Mouse (Mus musculus) cortical plate, adult 2 months (tissue): ENCODE results near the gene Shisa6. TPM values are rescaled to one million over a fixed set of nuclear protein-coding genes. Genes with fewer than 3 reads are reported as not detected.
A peak's percentile ranks its signal among the peaks of the same experiment; 100 is the strongest.

Experiments used
- H3K27ac ChIP-seq: fragments of 200-500 bp; 2 replicates; pipeline ENCODE4 v1.5.1; 2012; ENCODE audit warnings: low read length, control low read depth, inconsistent platforms; ENCODE audit not compliant: insufficient read depth
- H3K4me1 ChIP-seq: fragments of 200-500 bp; 2 replicates; pipeline ENCODE4 v1.6.1; 2011; ENCODE audit warnings: low read length; ENCODE audit not compliant: control insufficient read depth, insufficient read depth
- H3K4me3 ChIP-seq: fragments of 200-500 bp; 2 replicates; pipeline ENCODE4 v1.5.1; 2011; ENCODE audit warnings: mild to moderate bottlenecking, low read length, control low read depth; ENCODE audit not compliant: insufficient read depth
- CTCF ChIP-seq: fragments of 200-500 bp; IDR thresholded peaks from 2 replicates; pipeline ENCODE4 v1.5.1; 2011; ENCODE audit warnings: mild to moderate bottlenecking, control low read depth, low read length; ENCODE audit not compliant: insufficient read depth; ENCODE audit errors: extremely low read depth
- POLR2A ChIP-seq: fragments of 200-500 bp; IDR thresholded peaks from 2 replicates; pipeline ENCODE4 v1.6.1; 2011; ENCODE audit warnings: mild to moderate bottlenecking, low read length, control low read depth; ENCODE audit not compliant: insufficient read depth; ENCODE audit errors: extremely low read depth
- polyA plus RNA-seq: library from polyadenylated mRNA; depleted of rRNA; stranded (reverse); fragments of >200 nt; gene quantifications from 2 replicates; pipeline ENCODE4 v1.2.3, GENCODE M21; 2012

Shisa6 gene
- polyA plus RNA-seq, 1 experiment = 4.8 TPM

GRCm38 (mm10) chr11:66167801-66168651 is 357.7 kb downstream of the Shisa6 start, which contains the start of gene Dnah9:
TSS of gene Dnah9 (minus strand) at chr11:66168551.
- peak; percentile 80; the same call in 1 of the 2 replicates for TF ChIP-seq POLR2A
- TF ChIP-seq CTCF = no peak
- no peaks in the 10 kb centered on the region for H3K4me1 ChIP-seq
- peak within 1 kb of the TSS; percentile 47 for H3K4me3 ChIP-seq
- H3K27ac ChIP-seq = no peak within 1 kb of the TSS

GRCm38 (mm10) chr11:66164022-66164421 is 361.7 kb downstream of the Shisa6 start:
- Histone ChIP-seq H3K27ac (no peak overlapping the region), H3K4me3 (no peak overlapping the region), H3K4me1 (no peaks in the 10 kb centered on the region)
- no peak for TF ChIP-seq CTCF
- TF ChIP-seq POLR2A = no peak
